Mouse (Mus musculus) thymus, postnatal 0 days (tissue): ENCODE results near the gene Suv39h2. TPM values are rescaled to one million over a fixed set of nuclear protein-coding genes. Genes with fewer than 3 reads are reported as not detected.

Experiments used
- DNase-seq: peaks from one replicate; pipeline ENCODE4 v3.0.0-alpha.2; 2015; ENCODE audit warnings: low spot score
- polyA plus RNA-seq: library from polyadenylated mRNA; unstranded; fragments of >200 nt; fragmentation: Nextera tagmentation; extraction: Ambion mirVana; gene quantifications from 2 replicates; pipeline ENCODE4 v1.2.1, GENCODE M21; 2015

Suv39h2 gene
- polyA plus RNA-seq, result 10.6 and 11.6 TPM in 2 replicates

DNA sequence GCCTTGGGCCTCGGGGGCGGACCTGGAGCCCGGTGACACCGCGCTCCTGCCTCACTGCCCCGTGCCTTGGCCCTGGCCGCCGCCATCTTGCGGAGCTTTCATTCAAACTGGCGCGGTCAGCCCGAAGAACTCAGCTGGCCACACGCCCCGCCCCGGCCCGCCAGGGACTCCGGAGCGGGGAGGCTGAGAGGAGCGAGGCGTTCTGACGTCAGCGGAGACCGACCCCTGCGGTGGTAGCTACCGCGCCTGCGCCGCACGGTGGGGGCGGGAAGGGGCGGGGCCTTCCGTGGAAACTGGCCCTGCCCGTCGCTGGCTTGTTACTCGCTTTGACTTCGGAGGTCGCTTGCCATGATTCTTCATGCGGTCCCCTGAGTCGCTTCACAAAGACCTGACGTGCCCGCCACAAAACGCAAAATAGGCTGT lies at the start of gene Suv39h2:
Gene Suv39h2, minus strand, starts transcription at position 171 of the 423 bp plus-strand sequence.
- DNase-seq, result peak; percentile 96

DNA sequence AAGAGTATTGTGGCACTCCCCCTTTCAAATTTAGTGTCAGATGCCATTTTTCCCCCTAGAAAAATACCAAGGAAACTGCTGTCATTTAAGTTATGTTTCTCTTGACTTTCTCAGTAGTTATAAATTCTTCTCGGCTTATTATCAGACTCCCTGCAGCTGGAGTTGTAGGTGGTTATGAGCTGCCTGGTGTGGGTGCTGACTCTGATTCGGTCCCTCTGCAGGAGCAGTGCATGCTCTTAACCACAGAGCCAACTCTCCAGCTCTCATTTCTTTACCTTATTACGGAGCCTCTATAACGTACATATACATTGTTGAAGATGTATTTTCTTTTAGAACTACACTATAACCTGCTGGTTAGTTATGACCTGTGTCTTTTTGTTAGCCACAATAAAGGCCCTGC lies 47.7 kb upstream of the Suv39h2 start:
- no peak for DNase-seq

DNA sequence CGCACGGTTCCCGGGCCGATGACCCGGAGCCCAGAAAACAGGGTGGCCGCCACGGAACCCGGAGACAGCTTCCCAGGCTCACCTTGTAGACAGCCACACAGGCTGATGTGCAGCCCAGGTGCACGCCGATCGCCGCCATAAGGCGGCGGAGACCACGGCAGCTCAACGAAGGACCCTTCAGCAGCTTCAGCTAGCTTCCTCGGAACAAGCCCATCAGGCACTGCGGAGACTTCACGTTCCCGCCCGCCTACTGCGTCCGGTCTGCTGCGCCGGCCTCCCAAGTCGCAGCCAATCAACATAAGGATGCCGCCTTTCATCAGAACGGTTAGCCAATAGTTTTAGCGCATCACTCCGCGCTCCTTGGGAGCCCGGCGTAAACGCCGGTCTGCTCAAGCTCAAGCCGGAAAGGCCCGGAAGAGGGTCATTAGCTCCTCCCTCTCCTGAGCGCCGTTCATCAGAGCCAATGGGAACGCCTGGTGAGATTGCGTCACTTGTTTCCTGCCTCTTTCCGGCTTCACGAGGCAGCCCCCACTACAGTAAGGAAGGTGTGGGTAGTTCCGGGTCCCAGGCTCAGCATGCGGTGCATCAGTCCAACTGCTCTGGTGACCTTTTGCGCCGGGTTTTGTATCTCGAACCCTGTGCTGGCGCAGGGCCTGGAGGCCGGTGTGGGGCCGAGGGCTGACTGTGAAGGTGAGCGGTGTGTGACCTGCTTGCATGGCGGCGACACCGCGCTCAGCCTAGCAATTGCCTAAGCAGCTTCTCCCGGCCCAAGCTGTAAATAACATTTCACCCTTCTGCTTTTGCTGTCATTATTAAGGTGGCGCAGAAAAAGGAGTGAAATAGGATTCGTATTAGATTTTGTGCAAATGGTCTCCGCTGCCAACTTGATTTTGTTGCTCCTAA lies 38.0 kb upstream of the Suv39h2 start, which contains the start of the genes Gm45902, Hspa14 and Cdnf:
Gene Gm45902, minus strand, starts transcription at position 239 of the 903 bp plus-strand sequence.
Gene Hspa14, minus strand, starts transcription at position 263 of the 903 bp plus-strand sequence.
Gene Cdnf, plus strand, starts transcription at position 479 of the 903 bp plus-strand sequence.
- DNase-seq, result peak; percentile 99

DNA sequence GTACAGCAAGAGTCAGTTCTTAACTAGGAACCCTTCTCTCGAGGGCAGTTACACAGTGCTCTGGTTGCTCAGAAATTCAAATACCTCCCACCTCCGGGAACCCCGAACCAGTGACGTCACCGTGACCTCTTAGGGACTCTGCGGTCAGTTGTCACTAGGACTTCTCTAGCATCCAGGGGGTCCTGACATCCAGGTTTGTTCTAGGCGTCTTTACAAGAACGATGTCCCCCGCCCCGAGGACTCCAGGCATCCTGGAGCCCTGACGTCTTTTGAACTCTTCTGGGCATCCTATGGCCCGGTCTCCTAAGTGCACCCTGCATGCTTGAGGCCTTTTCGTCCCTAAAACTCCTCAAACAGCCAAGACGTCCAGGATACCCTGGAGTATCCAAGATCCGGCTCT lies 37.2 kb upstream of the Suv39h2 start:
- DNase-seq, result peak; percentile 48

DNA sequence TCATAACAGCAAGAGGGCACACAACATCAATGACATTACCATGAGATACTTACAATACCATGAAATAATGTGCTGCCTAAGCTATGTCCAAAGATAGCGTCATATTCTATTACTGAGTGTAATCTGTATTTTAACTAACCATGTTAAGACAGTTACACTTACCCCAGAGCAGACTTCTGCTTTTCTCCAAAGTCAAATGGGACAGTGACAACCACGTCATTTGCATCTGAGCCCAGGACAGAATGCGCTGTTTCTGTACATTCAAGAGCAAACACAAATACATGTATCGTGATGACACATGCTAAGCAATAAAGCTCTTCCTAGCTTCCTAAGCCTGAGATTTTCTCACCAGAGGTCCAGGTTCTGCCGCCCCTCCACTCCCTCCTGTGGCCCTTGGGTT lies 26.1 kb upstream of the Suv39h2 start:
- no peak for DNase-seq

DNA sequence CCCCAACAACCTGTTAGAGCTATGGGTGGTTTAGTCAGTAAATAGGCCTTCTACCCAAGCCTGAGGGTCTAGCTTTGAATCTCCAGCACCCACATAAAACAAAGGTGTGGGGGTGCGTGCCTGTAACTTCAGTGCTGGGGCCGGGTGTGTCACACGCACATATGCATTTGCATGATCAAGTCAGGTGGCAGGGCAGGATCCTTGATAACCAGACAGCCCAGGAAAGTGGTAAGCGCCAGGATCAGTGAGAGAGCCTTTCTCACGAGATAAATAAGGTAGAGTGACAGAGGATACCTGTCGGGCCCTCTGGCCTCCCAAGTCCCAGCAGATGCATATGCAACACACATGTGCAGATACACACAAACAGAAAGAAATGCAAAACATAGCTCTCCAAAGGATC lies 24.7 kb upstream of the Suv39h2 start:
- DNase-seq, result no peak

DNA sequence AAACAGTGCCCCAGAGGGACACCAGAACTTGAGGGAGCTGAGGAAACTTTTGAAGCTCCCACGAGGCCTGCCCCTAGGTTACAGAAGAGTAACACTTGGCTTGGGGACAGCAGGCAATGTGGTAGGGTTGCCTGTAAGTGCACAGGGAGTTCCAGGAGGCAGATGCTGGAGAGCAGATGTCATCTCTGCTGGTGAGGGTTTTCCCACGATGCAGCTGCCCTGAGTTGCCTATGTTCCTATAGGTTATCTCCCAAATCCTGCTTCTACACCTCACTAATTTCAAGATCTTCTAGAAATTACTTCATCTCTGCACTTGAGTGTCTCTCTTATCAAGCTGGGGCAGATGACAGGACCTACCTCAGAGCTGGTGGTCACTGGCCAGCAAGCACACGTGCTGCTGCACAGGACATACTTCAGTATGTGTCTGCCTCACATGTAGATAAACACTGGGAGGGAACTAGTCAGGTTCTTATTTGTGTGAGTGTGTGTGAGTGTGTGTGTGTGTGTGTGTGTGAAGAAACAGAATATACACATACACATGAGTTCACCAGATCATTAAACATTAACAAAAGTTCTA lies 19.1 kb upstream of the Suv39h2 start:
- DNase-seq, result no peak

DNA sequence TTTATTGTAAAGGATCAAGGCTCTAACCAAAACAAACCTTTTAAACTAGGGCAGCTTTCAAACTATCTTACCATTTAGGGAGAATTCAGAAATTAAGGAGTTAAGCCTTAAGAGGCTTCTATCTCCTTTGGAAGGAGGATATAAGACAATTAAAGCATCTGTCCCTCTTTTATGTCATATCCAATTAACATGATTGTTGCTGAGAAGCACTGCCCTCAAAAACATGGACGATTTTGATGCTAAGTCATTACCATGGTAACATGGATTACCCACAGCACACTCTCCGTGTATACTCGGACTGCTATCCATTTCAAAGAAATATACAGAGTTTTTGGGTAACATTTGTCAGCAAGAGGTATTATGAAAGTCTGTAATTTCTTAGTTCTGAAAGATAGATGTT lies 15.0 kb upstream of the Suv39h2 start:
- DNase-seq, result no peak

DNA sequence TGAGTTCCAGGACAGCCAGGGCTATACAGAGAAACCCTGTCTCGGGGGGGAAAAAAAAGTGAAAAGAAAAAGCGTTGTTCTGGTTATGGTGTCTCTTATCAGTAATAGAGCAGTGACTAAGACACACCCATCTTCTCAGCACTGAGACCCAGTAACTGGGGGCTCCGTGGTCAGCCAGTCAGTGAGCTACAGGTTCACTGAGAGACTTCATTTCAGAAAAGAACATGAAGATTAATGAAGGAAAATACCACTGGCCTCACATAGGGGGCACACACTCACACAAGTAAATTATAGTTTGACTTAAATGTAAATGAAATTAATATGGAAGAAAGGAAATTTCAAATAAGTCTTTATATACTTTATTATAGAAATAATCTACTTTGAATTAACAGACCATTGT lies 5.4 kb upstream of the Suv39h2 start:
- DNase-seq, result no peak

DNA sequence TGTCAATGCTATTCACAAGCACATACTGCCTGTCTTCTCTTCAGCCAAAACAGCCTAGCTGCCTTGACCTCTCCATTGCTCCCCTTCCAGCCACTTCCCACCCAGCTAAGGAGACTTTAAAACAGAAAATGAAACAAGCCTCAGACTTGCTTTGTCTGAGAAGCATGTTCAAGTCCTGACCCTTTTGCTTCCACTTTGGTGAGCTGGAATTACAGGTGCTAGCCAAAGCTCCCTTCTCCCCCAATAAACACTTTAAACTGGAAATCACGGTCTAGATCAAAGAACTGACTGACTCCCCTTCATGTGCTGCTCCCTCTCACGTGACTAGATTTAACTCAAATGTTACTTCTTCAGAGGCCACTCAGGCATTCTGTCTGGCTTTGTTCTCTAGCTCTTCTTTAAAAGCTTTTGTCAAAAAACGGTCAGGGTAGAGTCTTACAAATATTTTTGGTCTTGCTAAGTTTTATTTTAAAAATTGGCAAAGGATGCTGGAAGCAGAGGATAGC lies 968 bp upstream of the Suv39h2 start:
- peak; percentile 21 for DNase-seq

DNA sequence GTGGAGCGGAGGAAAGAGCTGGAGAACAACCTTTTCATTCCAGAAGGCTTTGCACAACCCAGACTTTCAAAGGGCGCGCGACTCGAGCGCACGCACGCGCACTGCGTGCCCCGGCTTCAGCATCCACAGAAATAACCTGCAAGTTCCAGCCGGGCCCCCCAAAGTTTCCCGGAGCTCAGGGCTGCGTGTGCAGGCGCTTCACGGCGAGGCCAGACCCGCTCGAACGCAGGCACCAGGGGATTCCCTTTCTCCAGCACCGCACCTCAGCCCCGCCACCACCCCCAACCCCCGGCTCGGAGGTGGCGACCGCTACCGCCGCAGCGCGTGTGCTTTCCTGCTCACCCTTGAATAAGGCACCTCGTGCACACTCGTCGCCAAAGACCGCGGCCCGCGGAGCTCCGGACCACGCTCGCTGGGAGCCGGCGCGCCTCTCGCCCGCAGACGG lies 448 bp downstream of the Suv39h2 start:
- DNase-seq, result peak; percentile 70

DNA sequence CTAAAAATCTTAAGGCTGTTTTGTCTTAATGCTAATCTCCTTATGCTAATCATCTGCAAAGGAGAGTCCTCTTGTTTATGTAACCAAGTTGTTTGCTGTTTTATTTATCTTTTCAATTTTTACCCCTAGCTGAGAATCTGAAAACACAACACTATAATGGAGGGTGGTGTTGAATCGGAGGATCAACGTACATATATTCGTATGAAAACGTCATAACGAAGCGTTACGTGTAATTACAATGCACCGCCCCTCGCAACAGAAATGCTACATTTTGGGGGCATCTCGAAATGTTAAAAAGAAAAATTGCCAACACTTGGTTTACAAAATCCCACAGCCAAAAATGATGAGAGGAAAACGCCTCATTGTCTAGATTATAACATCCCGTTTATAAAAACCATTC lies 940 bp downstream of the Suv39h2 start:
- DNase-seq, result peak; percentile 16

DNA sequence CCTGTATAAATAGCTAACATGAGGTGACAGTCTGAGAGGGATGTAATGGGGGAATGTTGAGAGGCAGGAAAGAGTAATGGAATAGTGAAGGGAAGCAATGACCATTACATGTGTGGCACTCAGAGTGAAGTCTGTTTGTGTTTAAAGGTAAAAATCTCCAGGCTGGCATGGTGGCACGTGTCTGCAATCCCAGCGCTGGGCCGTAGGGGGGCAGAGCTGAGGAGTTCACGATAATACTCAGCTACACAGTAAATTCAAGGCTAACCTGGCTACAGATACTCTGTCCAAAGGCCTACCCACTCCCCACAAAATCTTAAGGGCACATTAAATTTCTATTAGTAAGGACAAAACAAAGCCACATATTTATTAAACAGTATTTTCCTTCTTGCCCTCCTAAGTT lies 18.2 kb downstream of the Suv39h2 start:
- DNase-seq, result no peak

DNA sequence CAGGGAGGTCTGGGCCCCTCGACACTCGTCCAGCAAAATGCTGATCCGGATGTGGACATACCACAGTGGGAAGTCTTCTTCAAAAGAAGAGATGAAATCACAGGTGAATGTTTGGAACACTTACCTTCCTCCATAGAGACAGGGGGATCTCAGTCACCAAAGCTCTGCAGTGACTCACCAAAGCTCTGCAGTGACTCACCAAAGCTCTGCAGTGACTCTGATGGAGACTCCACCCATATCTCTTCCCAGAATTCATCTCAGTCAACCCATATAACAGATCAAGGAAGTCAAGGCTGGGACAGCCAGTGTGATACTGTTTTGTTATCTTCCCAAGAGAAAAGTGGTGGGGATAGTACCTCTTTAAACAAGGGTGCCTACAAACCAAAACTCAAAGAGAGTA lies 21.7 kb downstream of the Suv39h2 start:
- no peak for DNase-seq

DNA sequence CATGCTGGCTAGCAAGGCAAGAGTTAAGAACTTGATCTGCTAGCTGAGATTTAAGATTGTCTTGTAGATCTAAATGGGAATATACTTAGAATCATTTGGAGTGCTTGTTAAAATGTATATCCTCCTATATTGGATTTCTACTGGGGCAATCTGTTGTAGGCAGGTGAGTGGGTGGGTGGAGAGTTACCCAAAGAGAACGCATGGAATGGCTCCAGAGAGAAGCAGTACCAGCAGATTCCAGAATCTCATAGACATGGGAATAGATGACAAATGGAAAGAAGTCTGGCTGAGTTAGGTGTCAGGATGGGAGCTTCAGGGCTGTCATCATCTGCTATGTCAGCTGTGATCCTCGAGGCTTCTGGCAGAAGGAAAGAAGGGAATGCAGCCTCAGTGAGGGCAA lies 25.4 kb downstream of the Suv39h2 start:
- no peak for DNase-seq

DNA sequence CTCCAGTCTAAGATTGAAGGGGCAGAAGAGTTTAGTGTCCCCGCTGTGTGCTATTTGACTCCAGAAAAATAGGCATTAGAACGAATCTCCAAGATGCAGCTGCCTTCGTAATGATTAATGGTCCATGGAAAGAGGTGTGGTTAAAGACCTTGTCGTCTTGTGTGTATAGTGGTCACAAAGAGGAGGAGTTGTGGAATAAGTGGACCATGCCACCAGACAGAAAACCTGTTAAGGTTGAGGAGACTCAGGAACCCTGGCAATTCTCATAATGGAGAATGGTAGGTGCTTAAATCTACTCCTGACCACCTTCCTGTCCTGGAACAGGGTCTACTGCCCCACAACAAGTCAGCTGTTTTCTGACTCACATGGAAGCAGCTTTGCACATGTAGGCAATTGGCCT lies 28.8 kb downstream of the Suv39h2 start:
- DNase-seq, result no peak

DNA sequence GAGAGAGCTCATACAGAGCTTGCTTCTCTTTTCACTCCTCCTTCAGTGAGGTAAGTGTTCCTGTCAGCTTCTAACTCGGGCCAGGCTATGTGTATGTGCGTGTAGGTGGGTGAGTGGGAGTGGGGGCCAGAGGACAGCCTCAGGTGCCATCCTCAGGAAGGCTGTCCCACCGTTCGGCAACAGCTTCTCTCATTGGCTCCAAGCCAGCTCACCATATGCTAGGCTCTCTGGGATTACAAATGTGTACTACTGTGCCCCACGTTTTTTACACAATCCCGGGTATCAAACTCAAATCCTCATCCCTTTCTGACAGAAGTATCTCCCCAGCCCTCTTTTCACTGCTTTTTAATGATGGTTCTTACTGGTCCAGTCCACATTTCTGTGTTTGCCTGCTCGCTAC lies 30.6 kb downstream of the Suv39h2 start:
- DNase-seq, result no peak

DNA sequence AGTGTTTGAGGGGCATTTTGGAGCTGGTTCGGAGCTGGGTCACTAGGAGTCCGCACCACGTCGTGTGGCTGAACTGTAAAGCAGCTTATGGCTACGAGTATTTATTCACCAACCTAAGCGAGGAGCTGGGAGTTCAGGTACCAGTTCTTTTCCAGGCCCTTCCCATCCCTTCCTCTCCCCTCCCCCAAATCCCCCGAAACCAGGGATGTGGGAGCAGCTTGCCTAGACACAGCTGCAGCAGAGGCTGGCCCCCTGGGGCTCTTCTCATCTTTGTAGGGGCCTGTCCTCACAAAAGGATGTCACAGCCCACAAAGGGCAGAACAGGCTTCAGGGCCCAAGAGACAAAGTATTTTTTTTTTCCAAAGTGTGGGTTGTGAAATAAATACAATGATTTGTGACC lies 36.9 kb downstream of the Suv39h2 start:
- DNase-seq, result no peak

DNA sequence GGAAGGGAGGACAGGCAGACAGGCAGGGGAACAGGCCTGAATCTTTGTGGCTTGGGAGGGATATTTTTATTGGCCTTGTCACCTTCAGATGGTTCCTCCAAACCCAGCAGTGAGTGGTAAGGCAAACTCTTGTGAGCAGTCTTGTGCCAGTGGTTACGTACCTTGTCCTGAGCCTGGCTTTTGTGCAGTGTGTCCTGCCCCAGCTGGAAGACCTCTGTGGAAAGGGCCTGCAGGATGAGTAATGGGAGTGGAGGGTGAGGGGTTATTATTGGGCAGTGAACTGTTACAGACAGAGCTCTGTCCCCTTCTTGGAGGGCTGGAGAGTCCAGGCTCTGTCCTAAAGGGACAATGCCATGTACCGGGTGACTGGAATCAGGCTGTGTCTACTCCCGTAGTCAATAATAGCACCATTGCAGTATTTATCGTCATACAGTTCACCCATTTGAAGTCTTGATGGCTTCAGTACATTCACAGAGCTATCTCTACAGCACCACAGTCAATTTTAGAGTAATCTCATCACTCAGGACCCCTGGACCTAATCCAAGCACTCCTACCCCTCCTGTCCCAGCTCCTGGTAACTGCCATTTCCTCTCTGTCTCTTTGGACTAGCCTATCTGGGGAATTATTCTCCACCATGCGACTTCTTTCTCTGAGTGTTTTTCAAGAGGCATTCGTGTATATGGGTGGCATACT lies 39.3 kb downstream of the Suv39h2 start:
- no peak for DNase-seq

DNA sequence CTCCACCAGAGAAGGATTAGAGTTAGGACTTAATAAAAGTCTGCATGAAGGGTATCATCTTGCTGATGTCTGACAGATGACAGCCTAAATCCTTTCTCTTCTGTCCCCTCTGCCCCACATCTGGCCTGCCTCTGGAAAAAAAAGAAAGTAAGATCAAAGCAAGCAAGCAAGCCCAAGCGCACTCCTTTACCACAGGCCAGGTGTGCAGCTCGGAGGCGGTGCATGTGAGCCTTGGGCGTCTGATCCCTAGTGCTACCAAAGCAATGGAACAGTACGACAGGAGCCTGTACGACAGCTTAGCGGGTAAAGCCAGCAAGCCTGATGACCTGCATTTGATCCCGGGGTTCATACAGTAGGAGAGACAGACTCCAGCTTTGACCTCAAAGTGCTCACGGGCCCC lies 43.9 kb downstream of the Suv39h2 start:
- peak; percentile 88 for DNase-seq

DNA sequence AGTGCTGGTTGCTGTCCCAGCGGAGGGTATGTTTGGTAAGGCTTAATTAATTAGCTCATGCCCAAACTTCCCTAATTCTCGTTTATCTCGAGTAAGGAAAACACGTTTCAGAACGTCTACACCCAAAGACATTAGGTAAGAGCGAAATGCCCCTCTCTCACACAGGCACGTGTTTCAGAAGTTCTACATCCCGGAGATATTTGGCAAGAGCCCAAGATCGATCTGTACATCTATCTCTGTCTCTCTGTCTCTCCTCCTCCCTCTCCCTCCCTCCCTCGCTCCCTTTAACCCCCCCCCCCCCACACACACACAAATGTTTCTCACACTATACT lies 50.3 kb downstream of the Suv39h2 start:
- no peak for DNase-seq
